Mouse (Mus musculus) MEL (cell line): Measurements from ENCODE around the gene Zhx3.

Experiments used
- MYC ChIP-seq: IDR thresholded peaks from 2 replicates; pipeline ENCODE4 v1.6.1; 2011; ENCODE audit warnings: low read depth, mild to moderate bottlenecking, low read length, improper control_type of control experiment, moderate library complexity
- TAL1 ChIP-seq: IDR thresholded peaks from 2 replicates; pipeline ENCODE4 v1.6.1; 2012; ENCODE audit warnings: mild to moderate bottlenecking, inconsistent platforms, low read length, moderate library complexity, mixed read lengths
- UBTF ChIP-seq: IDR thresholded peaks from 2 replicates; pipeline ENCODE4 v1.6.1; 2012; ENCODE audit warnings: low read depth, mild to moderate bottlenecking, inconsistent platforms, low read length, improper control_type of control experiment, moderate library complexity, borderline replicate concordance; ENCODE audit not compliant: insufficient read depth

GRCm38 (mm10) chr2:160906101-160906500 is 33.3 kb upstream of the Zhx3 start:
- no peak for TF ChIP-seq UBTF
- TF ChIP-seq TAL1: no peak
- TF ChIP-seq MYC: no peak
